Mouse (Mus musculus): Measurements from ENCODE around the gene Kctd5. TPM values are rescaled to one million over a fixed set of nuclear protein-coding genes. Genes with fewer than 3 reads are reported as not detected.

Gene Kctd5
- polyA plus RNA-seq, 1 experiment from 2014 or later, result 34.3 TPM

DNA sequence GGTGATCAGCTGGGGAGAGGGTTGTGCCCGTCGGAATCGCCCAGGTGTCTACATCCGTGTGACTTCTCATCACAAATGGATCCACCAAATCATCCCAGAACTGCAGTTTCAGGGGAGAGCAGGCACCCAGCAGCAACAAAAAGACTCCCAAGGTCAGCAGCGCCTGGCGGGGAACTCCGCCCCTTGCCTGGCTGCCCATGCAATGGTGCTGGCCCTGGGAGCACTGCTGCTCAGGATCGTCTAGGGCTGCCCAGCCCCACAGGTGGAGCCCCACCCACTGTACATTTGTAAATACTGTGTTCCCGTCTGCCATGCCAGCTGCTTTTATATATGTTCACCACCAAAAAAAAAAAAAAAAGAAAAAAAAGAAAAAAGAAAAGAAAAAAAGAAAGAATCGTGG lies 27.7 kb downstream of the Kctd5 start:
- H3K27ac ChIP-seq (ENCODE audit: low read length), result no peak overlapping the region
- no peak for ATAC-seq
- peaks cover 3% of the 10 kb centered on the region; the same call in 1 of the 2 replicates for H3K36me3 ChIP-seq (ENCODE audit: insufficient read depth, low read length)
- no peak overlapping the region for H3K4me3 ChIP-seq (ENCODE audit: low read depth, low read length)
- no peaks in the 10 kb centered on the region for H3K27me3 ChIP-seq (replicated peaks; ENCODE audit: insufficient read depth, low read length)
- no peak overlapping the region for H3K4me2 ChIP-seq (replicated peaks; ENCODE audit: low read depth, low read length)
- H3K9ac ChIP-seq (replicated peaks; ENCODE audit: low read depth), result no peak overlapping the region
- H3K4me1 ChIP-seq (ENCODE audit: insufficient read depth, low read depth, low read length), result no peaks in the 10 kb centered on the region
- no peaks in the 10 kb centered on the region for H3K9me3 ChIP-seq (ENCODE audit: low read length)
- WGBS, result 73% methylated on average over 10 of the region's 10 CpGs
- TF ChIP-seq CTCF (IDR thresholded peaks at IDR 0.05) (no peak), EP300 (IDR thresholded peaks at IDR 0.05) (no peak)
- no peak for DNase-seq (ENCODE audit: low spot score)

DNA sequence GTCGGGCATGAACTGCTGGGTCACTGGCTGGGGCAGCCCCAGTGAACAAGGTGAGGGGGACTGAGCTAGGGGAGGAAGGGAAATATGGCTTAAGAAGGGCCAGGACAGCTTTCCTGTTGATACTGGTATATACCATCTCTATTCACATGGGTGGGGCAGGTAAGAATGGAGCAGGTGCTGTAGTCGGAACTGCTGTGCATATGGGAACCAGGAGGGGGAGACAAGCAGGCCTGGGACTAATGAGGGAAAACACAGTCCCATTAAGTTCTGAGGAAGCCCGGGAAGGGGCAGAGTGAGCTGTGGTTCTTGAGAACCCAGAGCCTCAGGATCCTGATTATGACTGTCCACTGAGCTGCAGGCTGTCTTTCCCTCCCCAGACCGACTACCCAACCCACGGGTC lies 28.8 kb downstream of the Kctd5 start:
- Histone ChIP-seq H3K27ac (ENCODE audit: low read length) (no peak overlapping the region), H3K4me3 (ENCODE audit: low read depth, low read length) (no peak overlapping the region), H3K9me3 (ENCODE audit: low read length) (no peaks in the 10 kb centered on the region), H3K4me1 (ENCODE audit: insufficient read depth, low read depth, low read length) (no peaks in the 10 kb centered on the region), H3K27me3 (replicated peaks; ENCODE audit: insufficient read depth, low read length) (no peaks in the 10 kb centered on the region), H3K4me2 (replicated peaks; ENCODE audit: low read depth, low read length) (no peak overlapping the region), H3K36me3 (ENCODE audit: insufficient read depth, low read length) (no peaks in the 10 kb centered on the region; the same call in 1 of the 2 replicates), H3K9ac (replicated peaks; ENCODE audit: low read depth) (no peak overlapping the region)
- 45% methylated on average over 5 of the region's 5 CpGs for WGBS
- DNase-seq (ENCODE audit: low spot score) (no peak), ATAC-seq (no peak)
- TF ChIP-seq CTCF (IDR thresholded peaks at IDR 0.05) (peak; percentile 29), EP300 (IDR thresholded peaks at IDR 0.05) (no peak)

DNA sequence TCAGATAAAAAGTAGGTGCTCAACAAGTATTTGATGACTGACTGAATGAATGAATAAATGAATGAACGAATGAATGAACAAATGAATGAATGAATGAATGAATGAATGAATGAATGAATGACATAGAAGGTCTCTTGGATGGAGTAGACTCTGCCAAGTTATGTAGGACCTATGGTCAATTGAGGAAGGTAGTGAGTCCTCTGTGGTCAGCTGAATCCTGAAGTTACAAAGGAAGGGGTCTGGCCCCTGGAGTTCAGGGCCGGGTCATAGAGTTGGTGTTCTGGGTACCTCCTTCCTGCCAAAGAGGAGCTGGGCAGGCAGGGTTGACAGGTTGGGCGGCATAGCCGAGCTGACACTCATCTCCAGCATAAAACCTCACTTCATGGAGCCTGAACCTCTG lies 35.4 kb downstream of the Kctd5 start, which contains the start of gene Prss27:
Gene Prss27 (plus strand): TSS at position 301 of the 400 bp plus-strand sequence.
- no peak for ATAC-seq
- no peak for DNase-seq (ENCODE audit: low spot score)
- no peak for TF ChIP-seq CTCF (IDR thresholded peaks at IDR 0.05)
- Histone ChIP-seq H3K4me1 (ENCODE audit: insufficient read depth, low read depth, low read length) (no peaks in the 10 kb centered on the region), H3K27ac (ENCODE audit: low read length) (no peak within 1 kb of the TSS), H3K27me3 (replicated peaks; ENCODE audit: insufficient read depth, low read length) (no peaks in the 10 kb centered on the region), H3K9me3 (ENCODE audit: low read length) (no peaks in the 10 kb centered on the region), H3K36me3 (ENCODE audit: insufficient read depth, low read length) (no peaks in the 10 kb centered on the region), H3K4me3 (ENCODE audit: low read depth, low read length) (no peak within 1 kb of the TSS), H3K4me2 (replicated peaks; ENCODE audit: low read depth, low read length) (no peak within 1 kb of the TSS), H3K9ac (replicated peaks; ENCODE audit: low read depth) (no peak within 1 kb of the TSS)
- WGBS, result 61% methylated on average over 4 of the region's 4 CpGs

DNA sequence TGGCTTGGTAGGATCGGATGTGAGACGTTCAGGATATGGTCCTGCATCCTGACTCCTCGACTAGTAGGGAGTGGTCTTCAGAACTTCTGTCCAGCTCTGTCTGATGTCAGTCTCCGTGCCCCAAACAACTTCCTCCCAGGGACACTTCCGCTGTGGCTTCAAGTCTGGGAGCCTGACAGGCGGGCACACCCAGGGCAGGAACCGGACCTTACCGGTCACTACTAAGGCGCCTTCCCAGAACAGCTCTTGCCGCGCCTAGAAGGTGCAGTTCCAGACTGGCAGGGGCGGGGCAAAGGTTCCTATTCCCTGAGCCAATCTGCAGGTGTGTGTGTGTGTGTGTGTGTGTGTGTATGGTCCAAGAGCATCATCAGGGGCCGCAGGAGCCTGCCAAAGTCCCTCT lies 35.9 kb downstream of the Kctd5 start:
- DNase-seq (ENCODE audit: low spot score) (peak; percentile 35), ATAC-seq (peak; percentile 49; the same call in 1 of the 2 replicates)
- H3K4me1 ChIP-seq (ENCODE audit: insufficient read depth, low read depth, low read length), result no peaks in the 10 kb centered on the region
- no peak overlapping the region for H3K4me3 ChIP-seq (ENCODE audit: low read depth, low read length)
- no peak overlapping the region for H3K27ac ChIP-seq (ENCODE audit: low read length)
- no peak overlapping the region for H3K4me2 ChIP-seq (replicated peaks; ENCODE audit: low read depth, low read length)
- no peak overlapping the region for H3K9ac ChIP-seq (replicated peaks; ENCODE audit: low read depth)
- no peaks in the 10 kb centered on the region for H3K36me3 ChIP-seq (ENCODE audit: insufficient read depth, low read length)
- TF ChIP-seq EP300 (IDR thresholded peaks at IDR 0.05), result no peak
- no peak for TF ChIP-seq CTCF (IDR thresholded peaks at IDR 0.05)
- H3K27me3 ChIP-seq (replicated peaks; ENCODE audit: insufficient read depth, low read length), result no peaks in the 10 kb centered on the region
- H3K9me3 ChIP-seq (ENCODE audit: low read length), result no peaks in the 10 kb centered on the region
- 65% methylated on average over 13 of the region's 13 CpGs for WGBS

DNA sequence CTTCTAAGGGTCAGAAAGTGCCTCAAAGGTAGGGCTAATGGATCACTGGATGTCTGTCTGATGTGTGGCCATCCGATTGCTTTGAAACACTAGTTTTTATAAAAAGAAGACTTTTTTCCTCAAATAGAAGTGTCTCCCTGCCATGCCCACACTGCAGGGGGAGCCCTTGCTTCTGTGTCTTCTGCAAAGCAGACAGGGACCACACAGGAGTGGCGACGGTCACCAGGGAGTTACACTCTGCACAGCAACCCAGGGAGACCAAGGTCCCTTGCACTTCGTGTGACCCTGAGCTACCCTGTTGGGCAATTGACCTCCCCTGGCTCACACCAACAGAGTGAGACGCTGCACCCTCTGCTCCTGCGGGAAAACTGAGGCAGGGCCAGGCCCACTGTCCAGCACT lies 36.3 kb downstream of the Kctd5 start:
- Histone ChIP-seq H3K4me2 (replicated peaks; ENCODE audit: low read depth, low read length) (no peak overlapping the region), H3K9ac (replicated peaks; ENCODE audit: low read depth) (no peak overlapping the region), H3K4me3 (ENCODE audit: low read depth, low read length) (no peak overlapping the region), H3K27me3 (replicated peaks; ENCODE audit: insufficient read depth, low read length) (no peaks in the 10 kb centered on the region), H3K27ac (ENCODE audit: low read length) (no peak overlapping the region), H3K9me3 (ENCODE audit: low read length) (no peaks in the 10 kb centered on the region), H3K4me1 (ENCODE audit: insufficient read depth, low read depth, low read length) (no peaks in the 10 kb centered on the region), H3K36me3 (ENCODE audit: insufficient read depth, low read length) (no peaks in the 10 kb centered on the region)
- DNase-seq (ENCODE audit: low spot score) (no peak), ATAC-seq (0 out of 2 replicates have a peak, but pooled peaks have one; percentile 17)
- TF ChIP-seq CTCF (IDR thresholded peaks at IDR 0.05), result peak; percentile 20; the same call in 1 of the 2 replicates
- TF ChIP-seq EP300 (IDR thresholded peaks at IDR 0.05), result no peak
- 59% methylated on average over 6 of the region's 6 CpGs for WGBS

DNA sequence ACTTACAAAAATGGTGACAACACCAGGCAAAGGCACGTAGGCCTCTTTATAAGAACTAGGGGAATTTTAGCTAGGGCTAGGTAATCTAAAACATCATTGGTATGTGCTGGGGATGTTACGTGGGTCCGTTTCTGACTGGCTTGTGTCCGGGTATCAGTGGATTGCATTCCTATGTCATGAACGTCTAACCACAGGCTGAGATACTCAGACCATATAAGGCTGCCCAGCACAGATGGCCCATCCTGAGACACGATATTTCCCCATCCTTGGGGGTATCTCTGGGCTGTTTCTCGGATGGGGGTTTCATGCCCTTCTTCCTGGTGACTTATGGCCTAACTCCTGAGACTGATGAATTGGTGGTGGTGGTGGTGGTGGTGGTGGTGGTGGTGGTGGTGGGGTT lies 38.2 kb downstream of the Kctd5 start:
- DNase-seq (ENCODE audit: low spot score), result no peak
- H3K4me3 ChIP-seq (ENCODE audit: low read depth, low read length), result no peak overlapping the region
- ATAC-seq, result no peak
- TF ChIP-seq CTCF (IDR thresholded peaks at IDR 0.05) (no peak), EP300 (IDR thresholded peaks at IDR 0.05) (no peak)
- no peak overlapping the region for H3K27ac ChIP-seq (ENCODE audit: low read length)
- no peaks in the 10 kb centered on the region for H3K36me3 ChIP-seq (ENCODE audit: insufficient read depth, low read length)
- H3K4me2 ChIP-seq (replicated peaks; ENCODE audit: low read depth, low read length), result no peak overlapping the region
- WGBS, result 56% methylated on average over 7 of the region's 7 CpGs
- no peaks in the 10 kb centered on the region for H3K4me1 ChIP-seq (ENCODE audit: insufficient read depth, low read depth, low read length)
- no peaks in the 10 kb centered on the region for H3K9me3 ChIP-seq (ENCODE audit: low read length)
- no peak overlapping the region for H3K9ac ChIP-seq (replicated peaks; ENCODE audit: low read depth)
- no peaks in the 10 kb centered on the region for H3K27me3 ChIP-seq (replicated peaks; ENCODE audit: insufficient read depth, low read length)

DNA sequence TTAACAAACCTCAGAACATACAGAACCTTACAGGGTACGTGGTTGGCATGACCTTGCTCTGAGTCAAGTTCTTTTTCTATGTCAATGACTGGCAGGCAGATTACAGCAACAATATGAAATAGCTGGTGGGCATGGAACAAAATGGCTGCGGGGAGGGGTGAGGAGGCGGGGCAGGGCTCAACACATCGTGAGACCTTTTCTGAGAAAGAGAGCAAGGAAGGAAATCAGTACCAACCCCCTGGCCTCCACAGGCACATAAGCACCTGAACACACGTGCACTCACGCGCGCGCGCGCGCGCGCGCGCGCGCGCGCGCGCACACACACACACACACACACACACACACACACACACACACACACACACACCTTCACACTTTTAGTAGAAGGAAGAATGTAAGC lies 42.7 kb downstream of the Kctd5 start:
- no peak overlapping the region for H3K9ac ChIP-seq (replicated peaks; ENCODE audit: low read depth)
- H3K27ac ChIP-seq (ENCODE audit: low read length), result no peak overlapping the region
- TF ChIP-seq EP300 (IDR thresholded peaks at IDR 0.05), result no peak
- no peak for TF ChIP-seq CTCF (IDR thresholded peaks at IDR 0.05)

More for the DNA sequence above, 42.7 kb downstream of the Kctd5 start:
- Histone ChIP-seq H3K4me3 (ENCODE audit: low read depth, low read length) (no peak overlapping the region), H3K36me3 (ENCODE audit: insufficient read depth, low read length) (no peaks in the 10 kb centered on the region), H3K4me1 (ENCODE audit: insufficient read depth, low read depth, low read length) (no peaks in the 10 kb centered on the region), H3K4me2 (replicated peaks; ENCODE audit: low read depth, low read length) (no peak overlapping the region), H3K9me3 (ENCODE audit: low read length) (no peaks in the 10 kb centered on the region), H3K27me3 (replicated peaks; ENCODE audit: insufficient read depth, low read length) (no peaks in the 10 kb centered on the region)
- DNase-seq (ENCODE audit: low spot score), result no peak
- WGBS, result 74% methylated on average over 21 of the region's 22 CpGs
- no peak for ATAC-seq

All from lung, postnatal 0 days (tissue).